Mouse (Mus musculus): ENCODE data around the gene Pkhd1. TPM values are rescaled to one million over a fixed set of nuclear protein-coding genes. Genes with fewer than 3 reads are reported as not detected.

Pkhd1 gene
- polyA plus RNA-seq, 2 experiments, result 0.15 TPM

GRCm38 (mm10) chr1:20634856-20635255 lies 17.0 kb upstream of the Pkhd1 start:
- WGBS (ENCODE audit: insufficient replicate concordance), result 40% methylated on average over 2 of the region's 2 CpGs
- H3K4me1 ChIP-seq (replicated peaks; ENCODE audit: control insufficient read depth in 2 of 2, insufficient read depth in 2 of 2, low read length in 1 of 2), result no peaks in the 10 kb centered on the region

GRCm38 (mm10) chr1:20633276-20633869 lies 15.5 kb upstream of the Pkhd1 start:
- no peak overlapping the region for H3K9ac ChIP-seq (replicated peaks)
- no peak overlapping the region for H3K4me2 ChIP-seq (ENCODE audit: low read depth)
- no peaks in the 10 kb centered on the region for H3K4me1 ChIP-seq (replicated peaks; ENCODE audit: control insufficient read depth in 2 of 2, insufficient read depth in 2 of 2, low read length in 1 of 2)
- H3K4me3 ChIP-seq (ENCODE audit: insufficient read depth in 1 of 2, low read depth in 2 of 2, low read length in 2 of 2), result no peak overlapping the region
- WGBS (ENCODE audit: insufficient replicate concordance), result 55% methylated on average over 7 of the region's 7 CpGs
- no peak for TF ChIP-seq EP300 (IDR thresholded peaks at IDR 0.05; ENCODE audit: low read depth)
- no peak for TF ChIP-seq CTCF (IDR thresholded peaks at IDR 0.05; ENCODE audit: low read depth)
- no peaks in the 10 kb centered on the region for H3K27me3 ChIP-seq (ENCODE audit: control insufficient read depth, insufficient read depth, low read length)
- no peak overlapping the region for H3K27ac ChIP-seq
- DNase-seq (ENCODE audit: low read depth in 3 of 3, low spot score in 3 of 3) (no peak), ATAC-seq (ENCODE audit: insufficient read depth) (no peak)
- H3K9me3 ChIP-seq (ENCODE audit: control insufficient read depth, low read length), result no peaks in the 10 kb centered on the region
- H3K36me3 ChIP-seq (replicated peaks; ENCODE audit: control insufficient read depth, insufficient read depth, low read depth), result no peaks in the 10 kb centered on the region

More at GRCm38 (mm10) chr1:20634856-20635255, 17.0 kb upstream of the Pkhd1 start:
- Histone ChIP-seq H3K27me3 (ENCODE audit: control insufficient read depth, insufficient read depth, low read length) (no peaks in the 10 kb centered on the region), H3K4me2 (ENCODE audit: low read depth) (no peak overlapping the region), H3K9ac (replicated peaks) (no peak overlapping the region), H3K9me3 (ENCODE audit: control insufficient read depth, low read length) (no peaks in the 10 kb centered on the region), H3K4me3 (ENCODE audit: insufficient read depth in 1 of 2, low read depth in 2 of 2, low read length in 2 of 2) (no peak overlapping the region), H3K36me3 (replicated peaks; ENCODE audit: control insufficient read depth, insufficient read depth, low read depth) (no peaks in the 10 kb centered on the region), H3K27ac (no peak overlapping the region)
- ATAC-seq (ENCODE audit: insufficient read depth), result no peak
- no peak for DNase-seq (ENCODE audit: low read depth in 3 of 3, low spot score in 3 of 3)
- no peak for TF ChIP-seq CTCF (IDR thresholded peaks at IDR 0.05; ENCODE audit: low read depth)
- no peak for TF ChIP-seq EP300 (IDR thresholded peaks at IDR 0.05; ENCODE audit: low read depth)

GRCm38 (mm10) chr1:20624564-20624963 lies 6.7 kb upstream of the Pkhd1 start:
- no peak for ATAC-seq (ENCODE audit: insufficient read depth)

GRCm38 (mm10) chr1:20623375-20623774 lies 5.5 kb upstream of the Pkhd1 start:
- H3K27me3 ChIP-seq (ENCODE audit: control insufficient read depth, insufficient read depth, low read length), result no peaks in the 10 kb centered on the region
- H3K9me3 ChIP-seq (ENCODE audit: control insufficient read depth, low read length), result no peaks in the 10 kb centered on the region
- H3K9ac ChIP-seq (replicated peaks), result no peak overlapping the region
- DNase-seq (ENCODE audit: low read depth in 3 of 3, low spot score in 3 of 3) (no peak), ATAC-seq (ENCODE audit: insufficient read depth) (no peak)
- H3K27ac ChIP-seq, result no peak overlapping the region
- H3K4me2 ChIP-seq (ENCODE audit: low read depth), result no peak overlapping the region
- no peak for TF ChIP-seq CTCF (IDR thresholded peaks at IDR 0.05; ENCODE audit: low read depth)
- no peak for TF ChIP-seq EP300 (IDR thresholded peaks at IDR 0.05; ENCODE audit: low read depth)
- no peak overlapping the region for H3K4me3 ChIP-seq (ENCODE audit: insufficient read depth in 1 of 2, low read depth in 2 of 2, low read length in 2 of 2)
- WGBS (ENCODE audit: insufficient replicate concordance), result 57% methylated on average over 4 of the region's 4 CpGs
- H3K36me3 ChIP-seq (replicated peaks; ENCODE audit: control insufficient read depth, insufficient read depth, low read depth), result no peaks in the 10 kb centered on the region
- no peaks in the 10 kb centered on the region for H3K4me1 ChIP-seq (replicated peaks; ENCODE audit: control insufficient read depth in 2 of 2, insufficient read depth in 2 of 2, low read length in 1 of 2)

More at GRCm38 (mm10) chr1:20624564-20624963, 6.7 kb upstream of the Pkhd1 start:
- Histone ChIP-seq H3K36me3 (replicated peaks; ENCODE audit: control insufficient read depth, insufficient read depth, low read depth) (no peaks in the 10 kb centered on the region), H3K4me2 (ENCODE audit: low read depth) (no peak overlapping the region), H3K9ac (replicated peaks) (no peak overlapping the region), H3K4me1 (replicated peaks; ENCODE audit: control insufficient read depth in 2 of 2, insufficient read depth in 2 of 2, low read length in 1 of 2) (no peaks in the 10 kb centered on the region), H3K9me3 (ENCODE audit: control insufficient read depth, low read length) (no peaks in the 10 kb centered on the region), H3K27ac (no peak overlapping the region), H3K4me3 (ENCODE audit: insufficient read depth in 1 of 2, low read depth in 2 of 2, low read length in 2 of 2) (no peak overlapping the region), H3K27me3 (ENCODE audit: control insufficient read depth, insufficient read depth, low read length) (no peaks in the 10 kb centered on the region)
- no peak for DNase-seq (ENCODE audit: low read depth in 3 of 3, low spot score in 3 of 3)
- WGBS (ENCODE audit: insufficient replicate concordance), result 63% methylated on average over 3 of the region's 3 CpGs
- TF ChIP-seq EP300 (IDR thresholded peaks at IDR 0.05; ENCODE audit: low read depth) (no peak), CTCF (IDR thresholded peaks at IDR 0.05; ENCODE audit: low read depth) (no peak)

GRCm38 (mm10) chr1:20620611-20621010 lies 2.7 kb upstream of the Pkhd1 start:
- 46% methylated on average over 2 of the region's 2 CpGs for WGBS (ENCODE audit: insufficient replicate concordance)
- no peak for DNase-seq (ENCODE audit: low read depth in 3 of 3, low spot score in 3 of 3)
- Histone ChIP-seq H3K36me3 (replicated peaks; ENCODE audit: control insufficient read depth, insufficient read depth, low read depth) (no peaks in the 10 kb centered on the region), H3K4me2 (ENCODE audit: low read depth) (no peak overlapping the region), H3K9me3 (ENCODE audit: control insufficient read depth, low read length) (no peaks in the 10 kb centered on the region), H3K9ac (replicated peaks) (no peak overlapping the region), H3K4me3 (ENCODE audit: insufficient read depth in 1 of 2, low read depth in 2 of 2, low read length in 2 of 2) (no peak overlapping the region), H3K27me3 (ENCODE audit: control insufficient read depth, insufficient read depth, low read length) (no peaks in the 10 kb centered on the region), H3K4me1 (replicated peaks; ENCODE audit: control insufficient read depth in 2 of 2, insufficient read depth in 2 of 2, low read length in 1 of 2) (no peaks in the 10 kb centered on the region), H3K27ac (no peak overlapping the region)
- no peak for TF ChIP-seq CTCF (IDR thresholded peaks at IDR 0.05; ENCODE audit: low read depth)
- no peak for TF ChIP-seq EP300 (IDR thresholded peaks at IDR 0.05; ENCODE audit: low read depth)
- no peak for ATAC-seq (ENCODE audit: insufficient read depth)
